Mouse (Mus musculus): ENCODE data around the gene Tssc4.

GRCm38 (mm10) chr7:143106062-143106461 lies 37.0 kb downstream of the Tssc4 start, which contains the start of gene Kcnq1:
- TF ChIP-seq EP300 (IDR thresholded peaks at IDR 0.05; ENCODE audit: low read depth) (no peak), CTCF (IDR thresholded peaks at IDR 0.05; ENCODE audit: low read depth) (no peak)
